Mouse (Mus musculus): ENCODE data around the gene Acsl1.
A peak's percentile ranks its signal among the peaks of the same experiment; 100 is the strongest.

Gene Acsl1

DNA sequence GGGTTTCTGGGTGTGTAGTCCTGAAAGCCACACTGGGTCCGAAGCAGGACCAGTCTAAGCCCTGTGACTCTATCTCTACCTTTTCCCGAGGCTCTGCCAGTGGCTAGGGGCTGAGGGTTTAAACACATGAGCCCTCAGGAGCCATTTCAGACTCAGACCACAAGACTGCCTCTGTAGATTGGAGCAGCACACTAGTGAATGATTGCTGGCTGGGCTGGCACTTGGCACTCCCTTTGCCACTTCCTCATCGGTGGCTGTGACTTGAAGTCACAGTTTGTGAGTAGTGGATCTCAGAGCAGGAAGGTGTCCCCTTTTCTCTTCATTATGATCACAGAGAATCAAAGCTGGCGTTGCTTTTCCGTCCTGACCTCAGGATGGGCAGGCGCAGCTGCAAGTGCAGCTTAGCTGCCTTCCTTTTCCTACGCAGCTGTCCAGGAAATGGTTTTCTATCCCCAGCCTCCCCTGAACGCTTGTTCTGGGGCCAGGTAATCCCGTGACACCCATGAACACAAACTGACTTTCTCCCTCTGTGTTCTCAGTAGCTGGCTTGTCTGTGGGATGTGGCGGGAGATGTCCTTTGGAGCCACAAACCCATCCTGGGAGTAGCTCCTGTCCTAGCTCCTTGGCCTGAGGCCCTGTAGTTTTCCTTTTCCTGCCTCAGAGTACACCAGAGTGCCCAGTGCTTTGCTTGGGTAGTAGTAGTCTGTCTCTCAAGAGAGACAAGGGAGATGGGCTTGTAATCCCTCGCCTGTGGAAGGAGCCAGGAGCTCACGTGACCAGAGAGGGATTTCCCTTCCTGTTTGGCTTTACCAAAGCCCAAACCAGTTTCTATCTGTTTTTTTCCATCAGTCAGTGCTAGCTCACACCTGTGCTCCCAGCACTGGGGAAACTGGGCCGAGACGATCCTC, 37.9 kb downstream of the Acsl1 start:
- DNase-seq = no peak

GRCm38 (mm10) chr8:46509474-46509873, 38.6 kb downstream of the Acsl1 start:
- no peak for DNase-seq

GRCm38 (mm10) chr8:46511336-46511735, 40.5 kb downstream of the Acsl1 start:
- DNase-seq = no peak

DNA sequence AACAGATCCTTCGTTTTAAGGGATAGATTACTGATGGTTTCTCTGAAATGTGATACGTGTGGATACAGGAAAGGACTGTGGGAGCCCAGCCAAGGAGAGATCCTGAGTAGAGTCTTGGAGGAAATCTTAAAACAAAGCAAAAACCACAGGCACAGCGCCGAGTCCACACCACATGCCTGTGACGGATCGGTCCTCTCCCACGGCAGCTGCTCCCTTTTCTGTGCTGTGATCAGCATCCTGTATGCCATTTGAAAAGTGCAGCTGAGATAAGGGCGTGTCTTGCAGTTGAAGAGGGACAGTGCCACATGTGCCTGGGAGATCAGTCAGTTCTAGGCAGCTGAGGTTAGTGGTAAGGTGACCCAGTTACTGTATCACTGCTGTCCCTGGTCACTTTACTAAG, 41.7 kb downstream of the Acsl1 start:
- DNase-seq = no peak

DNA sequence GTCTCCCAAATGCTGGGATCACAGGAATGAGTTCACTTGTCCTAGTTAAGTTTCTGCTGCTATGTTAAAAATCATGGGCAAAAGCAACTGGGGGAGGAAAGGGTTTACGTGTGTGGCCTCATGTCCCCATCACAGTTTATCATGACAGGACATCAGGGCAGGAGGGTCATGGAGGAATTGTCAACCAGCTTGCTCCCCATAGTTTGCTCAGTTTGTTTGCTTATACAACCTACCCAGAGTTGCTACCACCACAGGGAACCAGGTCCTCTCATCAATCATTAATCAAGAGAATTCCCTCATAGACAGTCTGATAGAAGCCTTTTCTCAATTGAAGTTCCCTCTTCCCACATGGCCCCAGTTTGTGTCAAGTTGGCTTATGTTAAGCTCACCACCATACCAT, 43.2 kb downstream of the Acsl1 start:
- DNase-seq = no peak

- DNase-seq = no peak
Observed at GRCm38 (mm10) chr8:46520667-46521066, 49.8 kb downstream of the Acsl1 start.

DNA sequence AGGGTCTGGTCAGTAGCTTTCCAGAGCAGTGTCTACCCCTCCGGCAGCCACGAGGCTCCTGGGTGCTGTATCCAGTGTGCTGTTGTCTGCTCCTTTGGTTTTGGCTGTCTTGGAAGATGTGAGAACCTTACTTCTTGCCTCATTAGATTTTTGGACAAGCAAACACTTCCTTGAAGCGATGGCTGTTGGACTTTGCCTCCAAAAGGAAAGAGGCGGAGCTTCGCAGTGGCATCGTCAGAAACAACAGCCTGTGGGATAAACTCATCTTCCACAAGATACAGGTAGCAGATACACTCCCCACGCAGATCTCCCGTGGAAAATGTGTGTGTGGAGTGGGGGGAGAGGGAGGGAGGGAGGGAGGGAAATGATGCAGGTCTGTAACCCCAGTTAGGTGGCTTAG, 55.3 kb downstream of the Acsl1 start:
- DNase-seq = no peak

DNA sequence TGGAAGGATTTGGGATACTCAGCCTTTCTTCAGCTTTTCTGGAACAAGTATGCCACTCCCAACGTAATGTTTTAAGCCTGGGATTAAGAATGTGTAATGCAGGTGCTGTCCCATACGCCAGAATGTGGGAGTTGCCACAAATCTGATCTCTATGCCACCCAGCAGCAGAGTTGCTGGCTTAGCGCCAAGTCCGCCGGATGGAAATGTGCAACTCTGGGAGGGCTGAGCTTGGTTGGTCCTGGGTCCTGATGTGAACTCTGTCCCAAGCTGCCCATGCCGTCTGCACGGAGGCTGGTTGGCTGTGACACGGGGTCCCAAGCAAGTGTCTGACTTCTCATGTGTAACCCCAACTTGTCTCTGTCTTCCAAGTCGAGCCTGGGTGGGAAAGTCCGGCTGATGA, 56.0 kb downstream of the Acsl1 start:
- DNase-seq = no peak

- DNase-seq = no peak
Observed at GRCm38 (mm10) chr8:46529508-46529907, 58.7 kb downstream of the Acsl1 start.

DNA sequence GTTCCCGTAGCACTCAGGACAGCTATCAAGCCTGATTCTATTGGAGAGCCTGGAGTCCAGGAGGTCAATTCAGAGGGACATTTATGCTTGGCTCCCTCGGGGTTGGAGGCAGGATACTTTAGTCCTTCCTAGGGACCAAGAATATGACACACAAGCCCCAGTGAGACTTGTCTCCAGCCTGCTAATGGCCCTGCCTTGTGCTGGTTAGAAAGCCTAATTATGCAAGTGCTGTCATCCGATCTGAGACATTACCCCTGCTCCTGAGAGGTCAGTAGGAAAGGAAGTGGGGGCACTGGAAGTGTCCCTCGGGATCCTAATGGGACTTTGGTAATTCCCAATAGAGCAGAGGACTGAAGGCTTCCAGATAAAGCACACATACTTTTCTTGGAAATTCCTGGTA, 59.7 kb downstream of the Acsl1 start:
- DNase-seq = no peak

GRCm38 (mm10) chr8:46533926-46534325, 63.1 kb downstream of the Acsl1 start:
- no peak for DNase-seq

DNA sequence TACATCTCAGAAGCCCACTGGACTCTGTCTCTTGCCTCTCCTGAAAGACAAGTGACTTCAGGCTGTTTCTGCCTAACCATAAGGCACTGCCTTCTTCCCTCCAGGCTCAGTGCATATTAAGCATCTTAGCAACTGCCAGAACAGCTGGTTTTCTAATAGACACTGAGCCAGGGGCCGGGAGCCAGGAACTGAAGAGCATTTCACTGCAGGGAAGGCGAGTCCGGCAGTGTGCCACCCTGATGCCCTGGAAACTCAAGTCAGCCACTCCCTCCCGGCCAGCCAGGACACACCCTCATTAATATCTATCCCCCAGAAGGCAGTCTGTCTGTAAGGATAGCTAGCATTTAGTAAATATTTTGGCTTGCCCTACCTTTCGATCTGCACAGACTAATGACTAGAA, 68.9 kb downstream of the Acsl1 start:
- no peak for DNase-seq

GRCm38 (mm10) chr8:46543191-46543590, 72.4 kb downstream of the Acsl1 start:
- DNase-seq = no peak

DNA sequence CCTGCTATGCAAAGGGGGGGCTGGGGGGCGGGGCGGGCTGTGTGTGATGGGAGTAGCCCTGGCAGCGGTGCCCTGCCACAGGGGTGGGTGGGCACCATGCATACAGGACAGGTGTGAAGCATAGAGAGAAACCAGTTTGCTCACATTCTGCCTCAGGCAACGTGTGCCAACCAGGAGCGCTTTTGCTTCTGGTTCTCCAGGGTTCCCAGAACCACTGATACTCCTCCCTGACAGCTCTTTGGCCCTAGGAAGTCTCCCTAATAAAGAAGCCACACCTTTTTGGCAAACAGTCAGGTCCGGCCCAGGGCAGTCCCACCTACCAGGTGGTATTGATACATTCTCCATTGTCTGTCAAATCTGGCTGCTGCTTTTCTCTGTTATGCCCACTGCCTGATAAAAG, 72.8 kb downstream of the Acsl1 start:
- DNase-seq = no peak

GRCm38 (mm10) chr8:46545854-46546253, 75.0 kb downstream of the Acsl1 start:
- DNase-seq = no peak

DNA sequence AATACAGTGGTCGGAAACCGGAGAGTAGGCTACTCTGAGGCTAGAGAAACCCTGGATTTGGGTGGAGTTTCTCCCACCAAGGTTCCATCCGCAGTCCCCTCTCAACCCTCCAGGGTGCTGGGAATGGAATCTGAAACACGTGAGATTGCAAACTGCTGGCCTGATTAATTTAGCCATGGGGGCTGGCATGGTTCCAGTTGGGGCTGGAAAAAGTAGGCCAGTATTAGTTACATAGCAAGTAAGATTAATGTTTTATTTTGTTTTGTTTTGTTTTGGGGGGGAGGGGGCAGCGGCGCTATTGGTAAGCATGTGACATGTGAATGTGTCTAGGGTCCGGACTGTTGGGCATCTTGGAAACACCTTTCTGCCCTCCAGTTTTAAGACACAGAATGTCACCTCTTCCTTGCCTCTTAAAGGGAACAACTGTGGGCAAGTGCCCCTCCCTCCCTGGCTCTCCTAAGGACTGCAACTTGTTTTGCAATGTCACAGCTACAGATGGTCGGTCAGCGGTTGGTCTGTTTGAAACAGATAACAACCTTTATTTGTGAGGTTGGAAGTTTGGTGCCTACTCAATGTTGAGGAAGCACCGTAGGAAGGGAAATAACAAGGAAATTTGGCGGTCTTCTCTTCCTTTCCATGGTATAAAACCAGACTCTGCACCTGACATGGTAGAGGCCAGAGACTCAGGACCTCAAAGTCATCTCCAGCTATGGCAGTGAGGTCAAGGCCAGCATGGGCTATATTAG, 75.8 kb downstream of the Acsl1 start:
- DNase-seq = no peak

DNA sequence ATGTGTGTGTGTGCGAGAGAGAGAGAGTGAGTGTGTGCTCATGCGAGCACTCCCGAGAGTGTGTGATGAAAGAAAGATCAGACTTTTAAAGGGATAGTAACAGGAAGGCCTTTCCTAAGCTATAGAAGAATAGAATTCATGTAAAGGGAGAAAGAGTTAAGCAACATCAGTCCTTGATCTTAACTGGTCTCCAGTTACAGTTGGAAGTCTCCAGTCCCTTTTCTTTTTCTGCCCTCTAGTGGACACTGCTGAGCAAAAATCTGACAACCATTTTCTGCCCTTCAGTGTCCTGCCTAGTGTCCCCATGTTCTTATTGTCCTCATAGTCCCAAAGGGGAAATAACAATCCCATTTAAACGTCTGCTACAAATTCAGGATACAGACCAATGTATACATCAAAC, 76.4 kb downstream of the Acsl1 start:
- no peak for DNase-seq

DNA sequence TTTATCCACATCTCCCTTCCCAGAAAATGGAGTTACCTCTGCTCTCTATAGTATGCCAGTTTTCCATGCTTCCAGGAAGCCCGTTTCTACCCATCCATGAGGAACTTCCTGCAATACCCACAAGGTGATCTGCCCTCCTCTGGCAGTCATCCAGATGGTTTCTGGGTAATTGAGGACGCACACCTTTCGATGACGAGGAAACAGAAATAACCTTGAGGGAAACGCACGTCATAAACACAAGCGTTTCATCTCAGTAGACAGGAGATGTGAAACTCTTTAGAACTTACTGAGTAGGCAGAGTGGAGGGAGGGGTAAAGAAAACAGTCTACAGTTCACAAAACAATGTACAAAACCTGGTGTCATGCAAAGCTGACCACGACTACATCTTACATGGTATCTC, 79.2 kb downstream of the Acsl1 start:
- DNase-seq = no peak

- DNase-seq = no peak
Observed at GRCm38 (mm10) chr8:46551029-46551428, 80.2 kb downstream of the Acsl1 start.

- DNase-seq = peak; percentile 100
Observed at GRCm38 (mm10) chr8:46551615-46552440, 81.0 kb downstream of the Acsl1 start, which contains the start of gene Cenpu. Cenpu (plus strand) TSS chr8:46552028.

DNA sequence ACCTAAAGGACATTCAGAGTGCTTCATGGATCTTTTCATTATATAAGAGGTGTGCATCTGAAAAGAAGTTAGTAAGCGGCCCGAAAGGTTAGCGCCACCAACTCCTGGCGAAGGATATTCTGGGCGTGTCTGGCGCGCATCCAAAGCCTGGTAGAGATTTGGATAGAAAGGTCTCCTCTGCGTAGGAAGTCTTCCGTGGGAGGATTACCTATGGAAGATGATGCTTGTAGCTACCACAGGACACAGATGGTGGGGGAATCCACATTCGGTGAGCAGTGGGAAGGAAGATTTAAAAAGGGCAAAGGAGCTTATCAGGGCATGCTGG, 81.6 kb downstream of the Acsl1 start:
- DNase-seq = no peak

DNA sequence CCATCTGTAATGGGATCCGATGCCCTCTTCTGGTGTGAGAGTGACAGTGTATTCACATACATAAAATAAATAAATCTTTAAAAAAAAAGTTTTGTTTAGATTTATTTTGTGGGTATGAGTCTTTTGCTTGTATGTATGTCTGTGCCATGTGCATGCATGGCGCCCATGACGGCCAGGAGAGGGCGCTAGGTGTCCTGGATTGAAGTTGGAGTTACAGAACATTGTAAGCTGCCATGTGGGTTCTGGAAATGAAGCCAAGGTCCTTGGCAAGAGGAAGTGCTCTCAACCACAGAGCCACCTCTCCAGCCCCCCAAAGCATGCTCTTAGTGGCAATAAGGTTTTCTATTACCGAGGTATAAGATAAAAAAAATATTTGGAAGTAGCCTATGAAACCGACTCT, 88.6 kb downstream of the Acsl1 start:
- no peak for DNase-seq

- no peak for DNase-seq
Observed at GRCm38 (mm10) chr8:46562333-46562732, 91.5 kb downstream of the Acsl1 start.

Measured in right cerebral cortex, adult 18-20 months (tissue).